Mouse (Mus musculus): ENCODE results near the gene Atp8a2.

Atp8a2 gene

GRCm38 (mm10) chr14:60196884-60197283 lies at the start of gene Atp8a2:
TSS of gene Atp8a2 (minus strand) at chr14:60197179.
- no peak for DNase-seq (ENCODE audit: low spot score)

DNA sequence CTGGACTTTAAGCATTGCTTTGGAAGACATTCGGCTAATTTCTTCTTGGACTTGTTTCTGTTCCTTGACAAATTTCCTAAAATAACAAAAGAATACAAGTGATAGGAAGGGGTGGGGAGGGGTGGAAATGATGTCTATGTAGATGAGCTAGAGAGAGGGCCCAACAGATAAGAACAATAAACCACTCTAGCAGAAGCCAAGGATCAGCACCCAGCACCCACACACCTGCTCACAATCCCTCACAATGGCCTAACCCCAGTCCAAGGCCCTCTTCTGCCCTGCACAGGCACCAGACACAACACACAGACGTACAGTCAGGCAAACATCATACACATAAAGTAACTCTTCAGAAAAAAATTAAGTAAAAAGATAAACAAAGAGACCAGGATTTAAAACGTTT lies 41.6 kb upstream of the Atp8a2 start:
- DNase-seq (ENCODE audit: low spot score): no peak

DNA sequence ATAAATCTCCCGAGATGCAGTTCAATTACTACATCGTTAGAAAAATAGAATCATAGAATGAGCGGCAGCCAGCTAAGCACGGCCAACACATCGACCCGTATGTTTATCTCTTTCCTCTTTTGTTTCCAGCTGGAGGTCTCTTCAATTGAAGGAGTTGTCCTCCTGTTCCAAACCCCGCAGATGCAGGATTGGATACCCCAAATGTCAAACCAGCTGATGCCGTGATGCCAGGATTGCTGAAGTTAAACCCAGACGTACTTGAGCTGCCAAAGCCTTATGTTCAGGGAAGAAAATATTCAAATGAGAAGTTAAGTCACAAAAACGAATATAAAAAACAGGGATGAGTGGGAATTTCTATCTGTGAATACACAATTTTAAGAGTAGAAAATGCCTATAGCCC lies 22.9 kb upstream of the Atp8a2 start:
- no peak for DNase-seq (ENCODE audit: low spot score)

- no peak for DNase-seq (ENCODE audit: low spot score)
Observed at GRCm38 (mm10) chr14:60217616-60218015, 20.6 kb upstream of the Atp8a2 start.

DNA sequence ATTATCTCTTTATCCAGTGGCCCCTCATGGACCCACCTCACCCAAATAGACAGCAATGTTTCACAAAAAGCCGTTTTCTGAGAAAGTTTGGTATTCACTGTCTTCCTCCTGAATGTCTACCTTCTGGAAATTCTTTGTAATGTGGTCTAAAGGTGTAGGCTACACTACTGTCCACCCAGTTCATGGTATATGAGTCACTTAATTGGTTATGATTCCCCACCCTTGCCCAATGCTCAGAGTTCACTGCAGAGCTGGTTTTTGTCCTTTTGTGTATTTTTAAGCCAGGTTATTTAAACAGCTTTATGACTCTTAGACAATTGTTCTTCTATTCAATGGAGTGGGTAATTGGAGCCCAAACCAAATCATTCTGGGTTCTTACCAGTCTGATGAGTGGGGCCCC lies 19.1 kb upstream of the Atp8a2 start:
- DNase-seq (ENCODE audit: low spot score): no peak

DNA sequence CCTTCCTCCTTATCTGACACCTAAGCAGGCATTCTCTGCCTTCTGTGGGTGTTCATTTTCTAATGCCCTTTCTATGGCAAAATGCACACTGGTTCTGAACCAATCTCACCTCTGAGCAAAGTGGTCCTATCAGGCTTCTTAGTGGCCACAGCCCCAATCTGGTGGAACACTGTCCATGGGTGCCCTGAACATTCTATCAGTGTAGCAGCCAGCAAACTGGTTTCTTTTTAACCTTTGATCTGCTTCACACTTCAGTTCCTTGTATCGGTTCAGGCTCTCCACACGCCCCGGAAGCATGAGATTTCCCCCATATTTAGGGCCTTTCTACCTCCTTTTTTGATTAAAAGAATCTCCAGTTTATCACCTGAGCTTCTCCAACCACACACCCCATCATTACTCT lies 18.0 kb upstream of the Atp8a2 start:
- DNase-seq (ENCODE audit: low spot score): no peak

DNA sequence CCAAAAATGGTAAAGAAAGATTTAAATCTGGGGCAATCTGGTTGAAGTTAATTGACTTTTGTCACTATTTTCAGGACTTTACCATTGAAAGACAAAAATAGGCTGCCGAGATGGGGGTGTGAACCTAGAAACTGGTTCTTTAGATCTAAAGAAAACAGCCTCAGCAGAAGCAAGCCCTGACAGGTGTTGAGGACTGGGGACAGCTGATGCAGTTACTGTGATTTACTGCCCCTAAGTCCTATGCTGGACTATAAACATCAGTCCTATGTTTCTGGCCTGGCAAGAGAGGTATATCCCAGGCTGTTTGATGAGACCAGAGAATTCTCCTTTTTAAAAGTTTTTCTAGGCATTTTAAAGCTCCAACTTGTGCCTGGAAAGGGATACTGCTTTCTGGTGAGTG lies 17.1 kb upstream of the Atp8a2 start:
- DNase-seq (ENCODE audit: low spot score): no peak

- no peak for DNase-seq (ENCODE audit: low spot score)
Observed at GRCm38 (mm10) chr14:60209166-60209565, 12.2 kb upstream of the Atp8a2 start.

- DNase-seq (ENCODE audit: low spot score): no peak
Observed at GRCm38 (mm10) chr14:60204993-60205392, 8.0 kb upstream of the Atp8a2 start.

DNA sequence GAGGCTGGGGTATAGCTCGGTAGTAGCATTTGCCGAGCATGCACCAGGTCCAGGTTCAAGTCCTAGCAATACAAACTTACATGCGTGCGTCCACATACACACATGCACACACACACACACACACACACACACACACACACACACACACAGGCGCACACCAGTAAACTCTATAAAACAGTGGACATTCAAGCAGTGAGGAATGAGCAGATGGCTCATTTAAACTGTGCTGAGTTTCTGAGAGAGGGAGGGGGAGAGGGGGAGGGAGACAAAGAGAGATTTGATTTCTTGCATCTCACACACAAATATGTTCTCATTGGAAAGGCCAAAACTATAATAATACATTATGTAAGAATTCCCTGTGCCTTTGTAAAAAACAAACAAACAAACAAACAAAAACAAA lies 980 bp downstream of the Atp8a2 start:
- DNase-seq (ENCODE audit: low spot score): no peak

DNA sequence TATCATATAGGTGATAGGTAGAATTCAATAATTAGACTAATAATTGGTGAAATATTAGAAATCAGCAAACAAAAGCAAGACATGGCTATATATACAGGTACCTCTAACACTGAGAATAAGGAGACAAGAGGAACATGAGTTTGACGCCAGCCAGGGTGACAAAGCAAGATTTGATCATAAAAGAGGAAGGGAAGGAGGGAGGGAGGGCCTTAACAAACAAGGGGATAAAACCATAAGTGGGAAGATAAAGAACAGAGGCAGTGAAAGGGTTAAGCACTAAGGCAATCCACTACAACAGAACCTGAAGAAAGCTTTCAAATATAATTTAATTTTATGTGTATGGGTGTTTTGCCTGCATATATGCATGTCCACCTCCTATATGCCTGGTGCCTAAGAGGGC lies 2.4 kb downstream of the Atp8a2 start:
- DNase-seq (ENCODE audit: low spot score): no peak

DNA sequence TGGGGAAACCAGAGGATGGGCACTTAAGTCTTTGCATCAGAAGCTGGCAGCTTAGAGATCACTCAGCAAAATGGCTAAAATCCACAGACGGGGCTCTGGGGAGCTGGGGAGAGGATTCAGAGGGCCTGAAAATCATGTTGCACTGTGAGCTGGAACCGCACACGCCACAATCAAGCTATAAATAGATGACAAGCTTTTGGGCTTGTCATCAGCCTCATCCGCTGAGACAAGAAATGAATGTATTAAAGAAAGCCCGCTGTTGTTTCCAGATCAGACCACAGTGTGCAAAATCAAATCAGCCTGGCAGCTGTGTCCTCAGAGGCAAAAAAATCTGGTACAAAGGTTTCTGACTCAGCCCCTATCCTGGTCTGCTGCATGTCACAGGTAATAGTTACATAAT lies 7.2 kb downstream of the Atp8a2 start:
- no peak for DNase-seq (ENCODE audit: low spot score)

DNA sequence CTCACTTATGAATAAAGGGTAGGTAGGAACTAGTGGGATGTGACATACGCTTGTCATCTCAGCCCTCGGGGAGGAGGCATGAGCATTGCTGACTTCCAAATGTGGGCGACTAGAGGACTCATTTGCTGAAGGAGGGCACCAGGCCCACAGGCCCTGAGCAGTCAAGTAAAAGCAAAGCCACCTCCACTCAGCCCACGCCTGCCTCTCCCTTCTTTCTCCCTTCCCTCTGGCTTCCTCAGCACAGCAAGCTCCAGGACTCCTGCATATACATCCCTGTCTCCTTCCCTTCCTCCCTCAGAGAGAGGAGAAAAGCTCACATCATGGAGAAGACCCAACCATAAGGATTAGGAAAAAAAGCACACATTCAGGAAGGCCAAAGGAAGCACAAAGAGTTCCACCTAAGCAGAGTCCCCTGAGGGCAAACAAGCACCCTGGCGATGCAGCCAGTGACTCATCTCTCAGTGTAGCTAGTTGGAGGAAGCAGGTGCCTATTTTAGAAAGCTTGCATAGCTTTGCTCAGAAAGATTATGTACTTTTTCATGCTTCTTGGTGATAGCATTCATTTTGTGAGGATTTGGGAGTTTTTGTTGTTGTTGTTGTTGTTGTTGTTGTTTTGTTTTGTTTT lies 8.7 kb downstream of the Atp8a2 start:
- DNase-seq (ENCODE audit: low spot score): no peak

- DNase-seq (ENCODE audit: low spot score): no peak
Observed at GRCm38 (mm10) chr14:60181306-60181705, 15.7 kb downstream of the Atp8a2 start.

DNA sequence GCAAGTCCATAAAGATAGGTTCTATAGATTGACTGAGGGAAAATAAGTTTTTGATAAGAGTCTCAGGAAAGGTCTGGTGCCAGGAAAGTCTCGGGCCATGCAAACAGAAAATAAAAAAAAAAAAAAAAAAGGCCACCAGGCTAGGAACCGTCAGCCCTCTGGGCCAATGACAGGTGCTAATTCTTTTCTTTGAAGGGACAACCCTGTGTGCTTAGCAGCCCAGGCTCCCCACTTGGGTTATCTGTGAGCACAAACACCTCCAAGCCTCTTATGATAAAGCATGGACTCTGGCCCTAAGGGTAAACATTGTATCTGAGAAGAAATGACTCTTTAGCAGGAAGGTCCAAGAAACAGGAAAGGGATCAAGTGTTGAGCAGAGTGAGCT lies 18.4 kb downstream of the Atp8a2 start:
- no peak for DNase-seq (ENCODE audit: low spot score)

DNA sequence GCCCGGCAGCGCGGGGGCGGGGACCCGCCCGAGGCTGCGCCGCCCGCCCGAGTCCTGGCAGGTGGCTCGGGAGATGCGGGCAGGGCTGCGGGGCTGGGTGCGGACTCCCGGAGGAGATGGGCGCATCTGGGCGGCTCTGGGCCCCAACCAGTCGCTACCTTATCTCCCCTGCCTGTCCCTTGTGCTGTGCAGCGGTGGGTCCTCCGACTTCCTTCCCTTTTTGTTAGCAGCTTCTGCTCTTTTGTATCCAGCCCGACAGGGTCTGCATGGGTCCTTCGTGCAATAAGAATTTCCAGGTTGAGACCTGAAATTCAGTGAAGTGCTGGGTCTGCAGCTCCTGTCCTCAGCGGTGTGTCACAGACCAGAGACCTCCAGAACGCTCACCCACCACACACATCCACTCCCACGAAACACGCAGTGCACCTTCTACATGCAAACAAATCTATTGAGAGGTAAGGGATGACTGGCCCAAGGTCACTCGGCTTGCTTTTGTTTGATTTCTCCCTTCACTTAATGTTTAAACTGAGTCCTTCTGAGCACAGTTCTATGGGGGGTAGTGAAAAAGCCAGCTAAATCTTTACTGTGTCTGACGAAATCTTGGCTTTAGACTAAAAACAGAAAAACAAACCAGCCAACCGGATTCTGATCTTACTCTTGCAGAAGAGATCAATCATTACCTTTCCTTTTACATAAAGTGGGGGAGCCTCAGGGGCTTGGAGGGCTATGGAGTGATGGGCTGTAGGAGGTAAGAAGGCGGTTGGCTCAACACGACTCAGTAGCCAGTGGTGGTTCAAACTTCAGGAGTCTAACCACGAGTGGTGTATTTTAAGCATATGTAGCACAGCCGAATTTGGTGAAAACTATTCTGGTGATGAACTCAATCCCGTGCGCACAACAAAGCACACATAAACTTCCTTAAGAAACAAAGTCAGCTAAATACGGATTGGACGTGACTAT lies 19.1 kb downstream of the Atp8a2 start:
- peak; percentile 16 for DNase-seq (ENCODE audit: low spot score)

GRCm38 (mm10) chr14:60176891-60177613 lies 19.9 kb downstream of the Atp8a2 start:
- peak; percentile 54 for DNase-seq (ENCODE audit: low spot score)

DNA sequence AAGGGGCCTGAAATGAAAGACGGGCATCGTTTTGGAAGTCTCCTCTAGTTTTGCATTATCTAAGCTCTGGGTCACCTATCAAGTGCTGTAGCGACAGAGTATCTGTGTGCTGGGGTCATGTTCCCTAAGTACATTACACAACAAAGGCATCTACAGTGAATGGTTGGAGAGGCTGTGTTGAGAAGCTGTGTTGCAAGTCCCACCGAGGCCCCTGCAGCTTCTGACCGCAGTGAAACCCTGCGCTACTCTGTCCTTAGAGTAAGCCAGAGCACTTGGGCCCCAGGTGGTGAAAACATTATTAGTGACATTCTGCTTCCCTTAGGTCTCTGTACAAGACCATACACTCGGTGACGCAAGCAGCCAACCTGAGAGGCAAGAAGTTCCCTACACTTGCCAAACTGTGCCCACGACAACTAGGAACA lies 20.5 kb downstream of the Atp8a2 start:
- DNase-seq (ENCODE audit: low spot score): peak; percentile 22

- no peak for DNase-seq (ENCODE audit: low spot score)
Observed at GRCm38 (mm10) chr14:60172286-60173055, 24.5 kb downstream of the Atp8a2 start.

DNA sequence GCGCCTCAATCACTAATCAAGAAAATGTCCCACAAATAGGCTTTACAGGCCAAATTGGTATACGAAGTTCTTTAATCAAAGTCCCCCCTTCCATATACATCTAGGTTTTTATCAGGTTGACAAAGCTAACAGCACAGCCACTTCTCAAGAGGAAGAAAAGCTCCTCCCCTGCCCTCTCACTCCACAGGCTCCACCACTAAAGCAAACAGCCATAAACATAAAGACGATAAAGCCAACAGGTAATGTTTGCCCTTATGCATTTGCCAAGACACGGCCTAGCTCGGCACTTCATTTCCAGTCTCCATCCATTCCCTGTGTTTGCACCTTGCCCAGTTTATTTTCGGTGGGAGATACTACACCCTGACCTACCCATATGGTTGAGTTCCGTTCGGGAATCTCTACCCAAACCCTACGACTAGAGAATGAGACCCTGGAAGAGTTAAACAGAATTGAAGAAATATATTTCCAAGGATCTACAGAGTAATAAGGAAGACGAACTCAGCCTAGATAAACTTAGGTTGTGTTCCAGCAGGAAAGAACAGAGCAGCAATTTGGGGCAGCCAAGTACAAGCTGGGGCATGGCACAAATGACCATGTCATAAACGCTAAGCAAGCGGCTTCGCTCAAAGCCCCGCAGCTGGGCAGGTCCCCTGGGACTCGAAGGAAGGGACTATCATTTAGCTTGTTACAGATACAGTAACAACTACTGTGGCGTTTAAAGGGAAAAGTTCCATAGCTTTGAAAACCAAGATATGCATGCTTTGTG lies 26.0 kb downstream of the Atp8a2 start:
- DNase-seq (ENCODE audit: low spot score): no peak

DNA sequence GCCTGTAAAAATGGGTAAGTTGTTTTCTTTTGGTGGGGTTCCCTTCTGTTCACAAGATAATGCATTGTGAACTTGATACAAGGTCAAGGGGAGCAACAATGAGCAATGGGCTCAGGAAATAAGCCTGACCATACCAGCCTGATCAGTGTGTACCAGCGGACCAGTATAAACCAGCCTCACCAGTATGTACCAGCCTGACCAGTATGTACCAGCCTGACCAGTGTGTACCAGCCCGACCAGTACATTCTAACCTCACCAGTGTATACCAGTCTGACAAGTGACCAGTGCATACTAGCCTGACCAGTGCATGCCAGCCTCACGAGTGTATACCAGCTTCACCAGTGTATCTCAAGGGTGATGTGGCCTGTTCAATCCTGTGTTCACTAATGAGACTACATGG lies 33.6 kb downstream of the Atp8a2 start:
- DNase-seq (ENCODE audit: low spot score): no peak
